Comparison of ENCODE assay signal across 12 mouse cellular contexts in the genomic region with DNA sequence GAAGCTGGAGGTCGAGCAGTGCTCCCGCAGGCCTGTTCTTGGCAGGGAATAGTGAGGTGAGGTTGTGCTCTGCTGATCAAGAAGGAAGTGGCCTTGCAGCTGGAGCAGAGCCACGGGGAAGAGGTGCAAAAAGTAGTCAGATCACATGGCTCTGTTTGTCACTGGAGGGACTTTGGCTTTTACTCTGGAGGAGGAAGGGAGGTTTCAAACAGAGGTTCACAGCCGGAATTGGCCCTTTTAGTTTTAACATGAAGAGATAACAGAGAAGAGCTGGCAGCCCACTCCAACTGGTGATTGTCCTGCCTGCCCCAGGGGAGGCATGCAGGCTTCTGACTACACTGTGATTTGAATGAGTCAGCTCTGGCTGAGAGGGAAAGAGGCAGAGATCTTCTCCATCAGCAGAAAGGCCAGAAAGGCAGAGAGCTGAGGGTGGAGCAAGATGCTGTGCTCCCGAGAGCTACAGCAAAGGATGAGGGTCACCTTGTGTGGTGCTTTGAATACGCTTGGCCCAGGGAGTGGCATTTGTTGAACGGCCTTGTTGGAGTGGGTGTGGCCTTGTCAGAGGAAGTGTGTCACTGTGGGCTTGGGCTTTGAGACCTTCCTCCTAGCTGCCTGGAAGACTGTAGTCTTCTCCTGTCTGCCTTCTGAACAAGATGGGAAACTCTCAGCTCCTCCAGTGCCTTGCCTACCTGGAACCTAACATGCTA. TPM values are rescaled to one million over a fixed set of nuclear protein-coding genes. Genes with fewer than 3 reads are reported as not detected.
DNase-seq lines count a peak whose midpoint lies in the region; ATAC-seq lines count a peak whose summit lies in the region.
"Had no signal": no experiment of that assay in that cellular context is flagged by ENCODE, and none has a peak within 500 bp of the region (broad histone marks: within the 10 kb centered on the region; RNA-seq: fewer than 3 reads in every experiment).

No protein-coding gene starts in this region.

- H3K4me2 ChIP-seq in heart, embryonic 12.5 days = no peak overlapping the region
- H3K4me2 ChIP-seq in kidney, embryonic 15.5 days = no peak overlapping the region
- H3K4me2 ChIP-seq in midbrain, embryonic 16.5 days (ENCODE audit: low read length) = no peak overlapping the region
- H3K4me2 ChIP-seq: forebrain, embryonic 15.5 days had no signal

- H3K27ac ChIP-seq in heart, embryonic 12.5 days (ENCODE audit: poor library complexity, severe bottlenecking) = peak overlapping the region; percentile 36
- H3K27ac ChIP-seq in kidney, embryonic 15.5 days = peak overlapping the region; percentile 49; the same call in 1 of the 2 replicates
- H3K27ac ChIP-seq in hindbrain, embryonic 10.5 days = no peak overlapping the region
- no peak overlapping the region for H3K27ac ChIP-seq in midbrain, embryonic 16.5 days (ENCODE audit: low read length)
- H3K27ac ChIP-seq: forebrain, embryonic 15.5 days had no signal

- peak; percentile 51 for DNase-seq in ovary, postnatal 36 days (ENCODE audit: low spot score)
- DNase-seq in ovary, postnatal 14 days (ENCODE audit: low spot score) = no peak
- peak; percentile 59 for DNase-seq in testis, postnatal 10 days (ENCODE audit: low spot score)
- DNase-seq in cerebellum, adult 9-10 months = no peak
- DNase-seq in hindbrain, embryonic 10.5 days (ENCODE audit: low spot score) = no peak
- DNase-seq: cerebellum, adult 18-20 months; thymus, adult 2 months had no signal

- peaks cover 34% of the 10 kb centered on the region for H3K4me1 ChIP-seq in heart, embryonic 12.5 days (replicated peaks)
- H3K4me1 ChIP-seq in kidney, embryonic 15.5 days = peaks cover 21% of the 10 kb centered on the region
- peaks cover 11% of the 10 kb centered on the region; the same call in 1 of the 2 replicates for H3K4me1 ChIP-seq in hindbrain, embryonic 10.5 days (replicated peaks)
- H3K4me1 ChIP-seq in midbrain, embryonic 16.5 days (ENCODE audit: control insufficient read depth, insufficient read depth, low read length) = no peaks in the 10 kb centered on the region

- H3K9me3 ChIP-seq in heart, embryonic 12.5 days (replicated peaks) = peaks cover 23% of the 10 kb centered on the region
- H3K9me3 ChIP-seq in kidney, embryonic 15.5 days (replicated peaks) = 0 out of 2 replicates have a peak, but pooled peaks cover 4% of the 10 kb centered on the region
- H3K9me3 ChIP-seq in hindbrain, embryonic 10.5 days = peaks cover 9% of the 10 kb centered on the region; the same call in 1 of the 2 replicates
- H3K9me3 ChIP-seq in midbrain, embryonic 16.5 days (replicated peaks; ENCODE audit: control insufficient read depth, low read length, poor library complexity, severe bottlenecking) = no peaks in the 10 kb centered on the region
- H3K9me3 ChIP-seq: forebrain, embryonic 15.5 days had no signal

- 42% methylated on average over 7 of the region's 7 CpGs for WGBS in heart, embryonic 12.5 days
- WGBS in kidney, embryonic 15.5 days = 53% methylated on average over 7 of the region's 7 CpGs
- WGBS in hindbrain, embryonic 10.5 days = 73% methylated on average over 7 of the region's 7 CpGs
- WGBS in midbrain, embryonic 16.5 days = 69% methylated on average over 7 of the region's 7 CpGs

- no peak overlapping the region for H3K4me3 ChIP-seq in heart, embryonic 12.5 days
- no peak overlapping the region for H3K4me3 ChIP-seq in kidney, embryonic 15.5 days (replicated peaks)
- H3K4me3 ChIP-seq in hindbrain, embryonic 10.5 days = no peak overlapping the region
- H3K4me3 ChIP-seq in midbrain, embryonic 16.5 days (ENCODE audit: low read depth, low read length) = no peak overlapping the region
- H3K4me3 ChIP-seq: forebrain, embryonic 15.5 days had no signal

- ATAC-seq in heart, embryonic 12.5 days (ENCODE audit: insufficient number of reproducible peaks, low FRiP score) = no peak
- no peak for ATAC-seq in kidney, embryonic 15.5 days (replicated peaks; ENCODE audit: low FRiP score)
- no peak for ATAC-seq in midbrain, embryonic 16.5 days
- ATAC-seq: forebrain, embryonic 15.5 days had no signal

- no peaks in the 10 kb centered on the region for H3K36me3 ChIP-seq in heart, embryonic 12.5 days
- H3K36me3 ChIP-seq in kidney, embryonic 15.5 days = no peaks in the 10 kb centered on the region
- no peaks in the 10 kb centered on the region for H3K36me3 ChIP-seq in hindbrain, embryonic 10.5 days
- no peaks in the 10 kb centered on the region for H3K36me3 ChIP-seq in midbrain, embryonic 16.5 days (ENCODE audit: control insufficient read depth, insufficient read depth, low read length)
- H3K36me3 ChIP-seq: forebrain, embryonic 15.5 days; G1E had no signal

- H3K9ac ChIP-seq in heart, embryonic 12.5 days = no peak overlapping the region
- H3K9ac ChIP-seq in kidney, embryonic 15.5 days = no peak overlapping the region
- H3K9ac ChIP-seq in midbrain, embryonic 16.5 days (ENCODE audit: low read depth, low read length) = no peak overlapping the region
- H3K9ac ChIP-seq: forebrain, embryonic 15.5 days had no signal

- H3K27me3 ChIP-seq in heart, embryonic 12.5 days (replicated peaks) = no peaks in the 10 kb centered on the region
- H3K27me3 ChIP-seq in kidney, embryonic 15.5 days = no peaks in the 10 kb centered on the region
- no peaks in the 10 kb centered on the region for H3K27me3 ChIP-seq in hindbrain, embryonic 10.5 days (ENCODE audit: insufficient read depth, poor library complexity, severe bottlenecking)
- no peaks in the 10 kb centered on the region for H3K27me3 ChIP-seq in midbrain, embryonic 16.5 days (ENCODE audit: control insufficient read depth, insufficient read depth, low read depth, low read length)
- H3K27me3 ChIP-seq: forebrain, embryonic 15.5 days had no signal

RNA-seq across cellular contexts. Expression of a gene that starts 9.0 kb away (rescaled TPM):
- 8.4 and 9.0 TPM in 2 replicates for polyA plus RNA-seq in heart, embryonic 12.5 days (2016; fragmentation: Nextera tagmentation; extraction: Ambion mirVana)
- 9.2 and 9.9 TPM in 2 replicates for polyA plus RNA-seq in kidney, embryonic 15.5 days (2015; fragmentation: Nextera tagmentation; extraction: Ambion mirVana)
- 9.5 and 10.3 TPM in 2 replicates for polyA plus RNA-seq in hindbrain, embryonic 10.5 days (2016; fragmentation: Nextera tagmentation; extraction: Ambion mirVana)
- 8.1 and 8.2 TPM in 2 replicates for polyA plus RNA-seq in midbrain, embryonic 16.5 days (2015; fragmentation: Nextera tagmentation; extraction: Ambion mirVana)

RNA-seq across cellular contexts. Expression of a gene that starts 15.0 kb away (rescaled TPM):
- polyA plus RNA-seq in heart, embryonic 12.5 days (2016; fragmentation: Nextera tagmentation; extraction: Ambion mirVana) = 31.8 and 34.7 TPM in 2 replicates
- 39.0 and 52.1 TPM in 2 replicates for polyA plus RNA-seq in kidney, embryonic 15.5 days (2015; fragmentation: Nextera tagmentation; extraction: Ambion mirVana)
- polyA plus RNA-seq in hindbrain, embryonic 10.5 days (2016; fragmentation: Nextera tagmentation; extraction: Ambion mirVana) = 12.5 and 24.3 TPM in 2 replicates
- polyA plus RNA-seq in midbrain, embryonic 16.5 days (2015; fragmentation: Nextera tagmentation; extraction: Ambion mirVana) = 15.6 and 16.4 TPM in 2 replicates
- polyA plus RNA-seq: G1E had no signal

RNA-seq across cellular contexts. Expression of a gene that starts 31.3 kb away (rescaled TPM):
- polyA plus RNA-seq in heart, embryonic 12.5 days (2016; fragmentation: Nextera tagmentation; extraction: Ambion mirVana) = 102 and 106 TPM in 2 replicates
- polyA plus RNA-seq in kidney, embryonic 15.5 days (2015; fragmentation: Nextera tagmentation; extraction: Ambion mirVana) = 133 and 141 TPM in 2 replicates
- polyA plus RNA-seq in hindbrain, embryonic 10.5 days (2016; fragmentation: Nextera tagmentation; extraction: Ambion mirVana) = 137 and 152 TPM in 2 replicates
- polyA plus RNA-seq in midbrain, embryonic 16.5 days (2015; fragmentation: Nextera tagmentation; extraction: Ambion mirVana) = 54.0 and 57.4 TPM in 2 replicates

RNA-seq across cellular contexts. Expression of a gene that starts 43.3 kb away (rescaled TPM):
- 738 and 761 TPM in 2 replicates for polyA plus RNA-seq in heart, embryonic 12.5 days (2016; fragmentation: Nextera tagmentation; extraction: Ambion mirVana)
- polyA plus RNA-seq in kidney, embryonic 15.5 days (2015; fragmentation: Nextera tagmentation; extraction: Ambion mirVana) = 22.7 and 37.9 TPM in 2 replicates
- polyA plus RNA-seq in hindbrain, embryonic 10.5 days (2016; fragmentation: Nextera tagmentation; extraction: Ambion mirVana) = 5.7 and 6.5 TPM in 2 replicates
- polyA plus RNA-seq in midbrain, embryonic 16.5 days (2015; fragmentation: Nextera tagmentation; extraction: Ambion mirVana) = 2.4 and 3.1 TPM in 2 replicates

RNA-seq across cellular contexts. Expression of a gene that starts 51.8 kb away (rescaled TPM):
- 5,530 and 5,941 TPM in 2 replicates for polyA plus RNA-seq in heart, embryonic 12.5 days (2016; fragmentation: Nextera tagmentation; extraction: Ambion mirVana)
- polyA plus RNA-seq in kidney, embryonic 15.5 days (2015; fragmentation: Nextera tagmentation; extraction: Ambion mirVana) = 3.9 and 5.8 TPM in 2 replicates
- polyA plus RNA-seq in hindbrain, embryonic 10.5 days (2016; fragmentation: Nextera tagmentation; extraction: Ambion mirVana) = 2.6 and 14.6 TPM in 2 replicates
- polyA plus RNA-seq in midbrain, embryonic 16.5 days (2015; fragmentation: Nextera tagmentation; extraction: Ambion mirVana) = not detected in 2 replicates
- polyA plus RNA-seq: G1E had no signal

Comparison
In these comparisons a context has a peak if more than half of its experiments do, and no peak if none do; other contexts are left out.
1. DNase-seq: peak in ovary, postnatal 36 days (single experiment) and testis, postnatal 10 days (single experiment); none in ovary, postnatal 14 days (single experiment), cerebellum, adult 9-10 months (single experiment) and hindbrain, embryonic 10.5 days (single experiment).
2. H3K27ac ChIP-seq: peak in heart, embryonic 12.5 days (single experiment) and kidney, embryonic 15.5 days (single experiment); none in hindbrain, embryonic 10.5 days (single experiment) and midbrain, embryonic 16.5 days (single experiment).